Mouse (Mus musculus) left cerebral cortex, postnatal 25 days (tissue): ENCODE measurements around the gene Gys2. TPM values are rescaled to one million over a fixed set of nuclear protein-coding genes. Genes with fewer than 3 reads are reported as not detected.
"Not testable (repeated sequence)": the region's sequence is repeated elsewhere in the genome, so short reads cannot be mapped to it uniquely, and the experiment has no call there.

Experiments used
- DNase-seq, 2 experiments: peaks; one replicate each; pipeline ENCODE4 v3.0.0; 2022; ENCODE audit warnings: low spot score in 2 of 2, mixed read lengths in 1 of 2
- intact Hi-C: fragments of 180-260 bp; cut with DNase I; formaldehyde crosslinking; loops from one replicate; pipeline ENCODE4 v1.15.1; 2025
- total RNA-seq, 2 experiments: library from RNA; stranded (reverse); gene quantifications; 2 replicates each; pipeline ENCODE4 v1.2.3; 2021

The Gys2 gene
- not detected for total RNA-seq

- DNase-seq: no peak
- intact Hi-C loops: no loop called here
Observed at GRCm38 (mm10) chr6:142472801-142473203, at the start of gene Gys2. Gene Gys2 (minus strand): TSS chr6:142473109.

- no peak for DNase-seq
- intact Hi-C loops: loop anchor here (10.0 kb wide), 2 partner anchors 293 to 443 kb away; partner anchors contain the start of gene St8sia1
Observed at GRCm38 (mm10) chr6:142521591-142522110, 48.7 kb upstream of the Gys2 start.

GRCm38 (mm10) chr6:142519110-142519509 is 46.2 kb upstream of the Gys2 start:
- intact Hi-C loops: loop anchor here (2.0 to 5.0 kb wide), 3 partner anchors 42 to 1032 kb away; no protein-coding TSS in a partner anchor
- no peak for DNase-seq

GRCm38 (mm10) chr6:142515379-142515778 is 42.5 kb upstream of the Gys2 start:
- intact Hi-C loops: loop anchor here (5.0 kb wide), 2 partner anchors 153 to 1028 kb away; no protein-coding TSS in a partner anchor

GRCm38 (mm10) chr6:142514912-142515311 is 42.0 kb upstream of the Gys2 start:
- intact Hi-C loops: loop anchor here (5.0 kb wide), 2 partner anchors 153 to 1028 kb away; no protein-coding TSS in a partner anchor

More at GRCm38 (mm10) chr6:142515379-142515778, 42.5 kb upstream of the Gys2 start:
- not testable (repeated sequence) for DNase-seq

GRCm38 (mm10) chr6:142512902-142513301 is 40.0 kb upstream of the Gys2 start:
- intact Hi-C loops: no loop called here
- no peak for DNase-seq

More at GRCm38 (mm10) chr6:142514912-142515311, 42.0 kb upstream of the Gys2 start:
- peak; percentile 71 to 91 for DNase-seq

GRCm38 (mm10) chr6:142511516-142512135 is 38.7 kb upstream of the Gys2 start:
- intact Hi-C loops: no loop called here
- no peak for DNase-seq

GRCm38 (mm10) chr6:142508663-142509062 is 35.8 kb upstream of the Gys2 start:
- no peak for DNase-seq
- intact Hi-C loops: loop anchor here (5.0 kb wide), 1 partner anchor 161 kb away; the partner anchor contains the start of gene Pyroxd1

- DNase-seq: peak; percentile 92 to 98
- intact Hi-C loops: loop anchor here (2.0 to 5.0 kb wide), 2 partner anchors 121 to 160 kb away; partner anchors contain the start of genes Golt1b, Pyroxd1 and Recql
Observed at GRCm38 (mm10) chr6:142507785-142508162, 34.9 kb upstream of the Gys2 start, which contains the start of gene Ldhb. Gene Ldhb (minus strand): TSS chr6:142507957.

- peak; percentile 20 to 37 for DNase-seq
- intact Hi-C loops: loop anchor here (2.0 to 5.0 kb wide), 2 partner anchors 120 to 160 kb away; partner anchors contain the start of genes Golt1b, Pyroxd1 and Recql
Observed at GRCm38 (mm10) chr6:142507033-142507784, 34.3 kb upstream of the Gys2 start.

- DNase-seq: peak in 1 of 2 experiments; percentile 57
- intact Hi-C loops: loop anchor here (2.0 to 5.0 kb wide), 2 partner anchors 120 to 159 kb away; partner anchors contain the start of genes Golt1b, Pyroxd1 and Recql
Observed at GRCm38 (mm10) chr6:142506338-142507032, 33.6 kb upstream of the Gys2 start.

- no peak for DNase-seq
- intact Hi-C loops: no loop called here
Observed at GRCm38 (mm10) chr6:142503601-142504000, 30.7 kb upstream of the Gys2 start.

GRCm38 (mm10) chr6:142502519-142503125 is 29.7 kb upstream of the Gys2 start:
- intact Hi-C loops: no loop called here
- DNase-seq: no peak

GRCm38 (mm10) chr6:142490114-142490513 is 17.2 kb upstream of the Gys2 start:
- DNase-seq, intact Hi-C loops: not testable (repeated sequence)

- intact Hi-C loops: no loop called here
- DNase-seq: no peak
Observed at GRCm38 (mm10) chr6:142487638-142488037, 14.7 kb upstream of the Gys2 start.

- intact Hi-C loops: no loop called here
- DNase-seq: no peak
Observed at GRCm38 (mm10) chr6:142485478-142486123, 12.7 kb upstream of the Gys2 start.

- no peak for DNase-seq
- intact Hi-C loops: loop anchor here (2.0 kb wide), 1 partner anchor 42 kb away; no protein-coding TSS in a partner anchor
Observed at GRCm38 (mm10) chr6:142477239-142477638, 4.3 kb upstream of the Gys2 start.

GRCm38 (mm10) chr6:142471141-142471540 is 1.8 kb downstream of the Gys2 start:
- intact Hi-C loops: no loop called here
- no peak for DNase-seq
